In the genomic region with DNA sequence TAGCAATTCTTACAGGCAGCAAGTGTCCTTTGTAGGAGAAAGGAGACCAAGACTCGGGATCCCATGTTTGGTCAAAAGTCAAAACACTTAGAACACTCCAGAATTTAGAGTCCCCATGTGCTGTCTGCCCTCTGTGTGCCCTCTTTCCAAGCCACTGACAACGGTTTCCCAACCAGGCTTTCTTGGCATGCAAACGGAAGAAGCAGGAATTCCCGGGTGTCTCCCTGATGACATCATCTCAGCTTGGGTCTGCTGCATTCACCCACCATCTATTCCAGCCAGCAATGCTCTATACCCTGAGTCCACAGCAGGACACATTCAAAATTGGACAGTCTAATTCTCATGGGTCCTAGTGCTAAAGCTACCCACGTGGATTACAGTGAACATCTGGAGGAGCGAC, we compare ENCODE assay signal across 10 mouse cellular contexts. TPM values are rescaled to one million over a fixed set of nuclear protein-coding genes. Genes with fewer than 3 reads are reported as not detected.
DNase-seq lines count a peak whose midpoint lies in the region; ATAC-seq lines count a peak whose summit lies in the region.
"Had no signal": no experiment of that assay in that cellular context is flagged by ENCODE, and none has a peak within 500 bp of the region (broad histone marks: within the 10 kb centered on the region; RNA-seq: fewer than 3 reads in every experiment).

No protein-coding gene starts in this region.

- H3K4me2 ChIP-seq in kidney, embryonic 14.5 days (replicated peaks; ENCODE audit: low read depth, low read length) = no peak overlapping the region
- 0 out of 2 replicates have a peak overlapping the region, but pooled peaks have one; percentile 53 for H3K4me2 ChIP-seq in embryonic facial prominence, embryonic 13.5 days
- no peak overlapping the region for H3K4me2 ChIP-seq in limb, embryonic 13.5 days (replicated peaks)

- H3K9me3 ChIP-seq in kidney, embryonic 14.5 days (ENCODE audit: control insufficient read depth, low read length) = no peaks in the 10 kb centered on the region
- H3K9me3 ChIP-seq in embryonic facial prominence, embryonic 13.5 days = no peaks in the 10 kb centered on the region
- H3K9me3 ChIP-seq in limb, embryonic 13.5 days = no peaks in the 10 kb centered on the region
- H3K9me3 ChIP-seq: megakaryocyte, embryonic 14.5 days had no signal

- peak overlapping the region; percentile 91; the same call in 1 of the 2 replicates for H3K27ac ChIP-seq in kidney, embryonic 14.5 days (ENCODE audit: low read depth, low read length)
- peak overlapping the region; percentile 97 for H3K27ac ChIP-seq in embryonic facial prominence, embryonic 13.5 days
- H3K27ac ChIP-seq in limb, embryonic 13.5 days = peak overlapping the region; percentile 97

- 41% methylated on average over 6 of the region's 6 CpGs for WGBS in kidney, embryonic 14.5 days
- 51% methylated on average over 6 of the region's 6 CpGs for WGBS in embryonic facial prominence, embryonic 13.5 days
- WGBS in limb, embryonic 13.5 days = 52% methylated on average over 6 of the region's 6 CpGs

- DNase-seq in kidney, postnatal 14 days = no peak
- peak; percentile 39 for DNase-seq in R1 (ENCODE audit: low read depth, low spot score)
- DNase-seq in ovary, postnatal 14 days (ENCODE audit: low spot score) = no peak
- no peak for DNase-seq in cerebellum, postnatal 10 days
- DNase-seq: right cerebral cortex, postnatal 14 days had no signal

- H3K4me1 ChIP-seq in kidney, embryonic 14.5 days (ENCODE audit: control insufficient read depth, insufficient read depth, low read length) = peaks cover 37% of the 10 kb centered on the region
- peaks cover 79% of the 10 kb centered on the region for H3K4me1 ChIP-seq in embryonic facial prominence, embryonic 13.5 days
- H3K4me1 ChIP-seq in limb, embryonic 13.5 days = peaks cover 66% of the 10 kb centered on the region

- H3K27me3 ChIP-seq in kidney, embryonic 14.5 days (ENCODE audit: control insufficient read depth, insufficient read depth, low read length) = no peaks in the 10 kb centered on the region
- H3K27me3 ChIP-seq in embryonic facial prominence, embryonic 13.5 days = no peaks in the 10 kb centered on the region
- H3K27me3 ChIP-seq in limb, embryonic 13.5 days = no peaks in the 10 kb centered on the region
- H3K27me3 ChIP-seq: Patski had no signal

- no peak overlapping the region for H3K4me3 ChIP-seq in kidney, embryonic 14.5 days (ENCODE audit: low read length)
- no peak overlapping the region for H3K4me3 ChIP-seq in embryonic facial prominence, embryonic 13.5 days
- H3K4me3 ChIP-seq in limb, embryonic 13.5 days = no peak overlapping the region
- H3K4me3 ChIP-seq: megakaryocyte, embryonic 14.5 days had no signal

- H3K9ac ChIP-seq in kidney, embryonic 14.5 days (ENCODE audit: low read depth, low read length) = no peak overlapping the region
- H3K9ac ChIP-seq in embryonic facial prominence, embryonic 13.5 days = no peak overlapping the region
- H3K9ac ChIP-seq in limb, embryonic 13.5 days = no peak overlapping the region

- ATAC-seq in kidney, embryonic 14.5 days (ENCODE audit: low FRiP score, low TSS enrichment) = no peak
- ATAC-seq in embryonic facial prominence, embryonic 13.5 days (ENCODE audit: insufficient number of reproducible peaks, insufficient read depth, low FRiP score, low TSS enrichment, low read depth) = no peak
- ATAC-seq in limb, embryonic 13.5 days (ENCODE audit: low FRiP score, low read depth) = no peak
- ATAC-seq: Patski had no signal

- peaks cover 24% of the 10 kb centered on the region; the same call in 1 of the 2 replicates for H3K36me3 ChIP-seq in kidney, embryonic 14.5 days (ENCODE audit: control insufficient read depth, insufficient read depth, low read length)
- H3K36me3 ChIP-seq in embryonic facial prominence, embryonic 13.5 days = peaks cover 61% of the 10 kb centered on the region
- H3K36me3 ChIP-seq in limb, embryonic 13.5 days = peaks cover 59% of the 10 kb centered on the region

RNA-seq across cellular contexts. Expression of a gene that starts 11.4 kb away (rescaled TPM):
- polyA plus RNA-seq in kidney, embryonic 14.5 days (2014; fragmentation: Nextera tagmentation; extraction: Ambion mirVana) = 125 and 174 TPM in 2 replicates
- polyA plus RNA-seq in embryonic facial prominence, embryonic 13.5 days (2015; fragmentation: Nextera tagmentation; extraction: Ambion mirVana) = 246 and 262 TPM in 2 replicates
- polyA plus RNA-seq in limb, embryonic 13.5 days (2015; fragmentation: Nextera tagmentation; extraction: Ambion mirVana) = 328 and 335 TPM in 2 replicates

RNA-seq across cellular contexts. Expression of a gene that starts 56.1 kb away (rescaled TPM):
- polyA plus RNA-seq in kidney, embryonic 14.5 days (2014; fragmentation: Nextera tagmentation; extraction: Ambion mirVana) = 3.5 and 3.6 TPM in 2 replicates
- 0.27 and 0.41 TPM in 2 replicates for polyA plus RNA-seq in embryonic facial prominence, embryonic 13.5 days (2015; fragmentation: Nextera tagmentation; extraction: Ambion mirVana)
- polyA plus RNA-seq in limb, embryonic 13.5 days (2015; fragmentation: Nextera tagmentation; extraction: Ambion mirVana) = 0.57 and 0.90 TPM in 2 replicates
- polyA plus RNA-seq: Patski had no signal

RNA-seq across cellular contexts. Expression of a gene that starts 59.1 kb away (rescaled TPM):
- polyA plus RNA-seq in kidney, embryonic 14.5 days (2014; fragmentation: Nextera tagmentation; extraction: Ambion mirVana) = 12.3 and 14.8 TPM in 2 replicates
- 19.8 and 20.2 TPM in 2 replicates for polyA plus RNA-seq in embryonic facial prominence, embryonic 13.5 days (2015; fragmentation: Nextera tagmentation; extraction: Ambion mirVana)
- polyA plus RNA-seq in limb, embryonic 13.5 days (2015; fragmentation: Nextera tagmentation; extraction: Ambion mirVana) = 22.4 and 23.3 TPM in 2 replicates
